Mouse (Mus musculus) spleen, adult 2 months (tissue): ENCODE results near the gene Rad51b.

ENCODE experiments used
- CTCF ChIP-seq: fragments of 200-500 bp; IDR thresholded peaks from 2 replicates; pipeline ENCODE4 v1.5.1; 2011; ENCODE audit warnings: mild to moderate bottlenecking, inconsistent platforms; ENCODE audit not compliant: insufficient read depth, insufficient read length, insufficient replicate concordance; ENCODE audit errors: extremely low read depth
- POLR2A ChIP-seq: fragments of 200-500 bp; IDR thresholded peaks from 2 replicates; pipeline ENCODE4 v1.6.1; 2011; ENCODE audit warnings: low read depth, low read length, inconsistent platforms

DNA sequence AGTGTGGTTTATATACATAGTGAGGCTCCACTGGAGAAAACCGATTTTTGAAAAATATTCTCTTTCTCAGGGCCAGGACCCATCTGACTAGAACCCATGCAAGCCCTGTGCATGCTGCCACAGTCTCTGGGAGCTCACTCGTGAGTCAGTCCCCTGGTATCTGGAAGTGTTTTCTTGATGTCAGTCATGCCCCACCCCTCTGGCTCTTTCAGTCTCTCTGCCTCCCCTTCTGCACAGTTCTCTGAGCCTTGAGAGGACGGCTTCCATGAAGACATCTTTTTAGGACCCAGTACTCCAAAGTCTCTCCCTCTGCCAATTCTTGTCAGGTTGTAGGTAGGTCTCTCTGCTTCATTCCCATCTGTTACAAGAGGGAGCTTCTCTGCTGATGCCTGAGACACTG, 86.5 kb downstream of the Rad51b start:
- TF ChIP-seq CTCF (no peak), POLR2A (no peak)
